Mouse (Mus musculus) NIH3T3 (cell line): Measurements from ENCODE around the gene Bhlhe41.

Experiments
- DNase-seq: peaks from one replicate; pipeline ENCODE4 v3.0.0-alpha.2; 2012; ENCODE audit warnings: low read depth

The Bhlhe41 gene

DNA sequence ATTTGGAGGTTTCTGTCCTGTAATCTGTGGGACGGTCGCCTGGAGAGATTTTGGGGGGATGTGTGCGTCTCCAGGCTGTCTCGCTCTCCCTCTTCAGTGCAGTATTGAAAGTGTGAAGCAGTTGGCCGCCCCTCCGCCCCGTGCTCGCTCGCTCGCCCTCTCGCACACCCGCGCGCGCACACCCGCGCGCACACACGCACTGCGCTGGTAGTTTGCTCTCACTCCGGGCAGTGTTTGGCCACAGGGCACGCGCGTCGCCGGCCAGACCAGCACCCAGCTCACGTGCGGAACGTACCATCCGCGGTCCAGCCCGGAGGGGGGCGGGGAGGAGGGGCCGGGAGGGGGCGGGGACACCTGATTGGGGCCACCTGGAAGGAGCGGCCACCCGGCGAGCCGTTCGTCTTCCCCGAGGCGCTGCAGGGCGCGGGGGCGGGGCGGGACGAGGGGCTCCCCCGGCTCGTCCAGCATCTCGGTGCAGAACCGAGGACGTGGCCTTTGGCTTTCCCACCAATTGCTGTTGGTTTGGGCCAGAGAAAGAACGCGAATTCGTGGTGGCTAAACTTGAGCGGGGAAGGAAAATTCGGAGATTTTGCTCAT is at the start of gene Bhlhe41:
TSS of gene Bhlhe41 (minus strand) at position 270 of the 597 bp plus-strand sequence.
- DNase-seq: peak; percentile 89

DNA sequence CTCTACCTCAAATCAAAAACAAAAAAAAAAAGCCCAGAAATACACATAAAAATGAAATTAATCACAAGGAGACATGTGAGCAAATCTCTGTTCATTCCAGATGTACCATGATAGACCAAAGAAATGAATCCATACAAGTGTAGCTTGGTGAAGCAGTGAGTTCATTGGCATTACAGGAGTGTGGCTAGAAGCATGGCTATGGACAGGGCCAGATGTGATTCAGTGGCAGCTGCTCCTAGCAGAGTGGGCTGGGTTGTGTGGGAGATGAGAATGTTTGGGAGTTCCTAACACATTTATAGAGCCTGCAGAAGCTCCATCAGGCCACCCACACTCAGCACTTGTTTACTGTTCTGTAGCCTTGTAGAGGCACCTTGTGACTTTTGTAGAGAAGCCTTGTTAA is 46.9 kb upstream of the Bhlhe41 start:
- DNase-seq: no peak

DNA sequence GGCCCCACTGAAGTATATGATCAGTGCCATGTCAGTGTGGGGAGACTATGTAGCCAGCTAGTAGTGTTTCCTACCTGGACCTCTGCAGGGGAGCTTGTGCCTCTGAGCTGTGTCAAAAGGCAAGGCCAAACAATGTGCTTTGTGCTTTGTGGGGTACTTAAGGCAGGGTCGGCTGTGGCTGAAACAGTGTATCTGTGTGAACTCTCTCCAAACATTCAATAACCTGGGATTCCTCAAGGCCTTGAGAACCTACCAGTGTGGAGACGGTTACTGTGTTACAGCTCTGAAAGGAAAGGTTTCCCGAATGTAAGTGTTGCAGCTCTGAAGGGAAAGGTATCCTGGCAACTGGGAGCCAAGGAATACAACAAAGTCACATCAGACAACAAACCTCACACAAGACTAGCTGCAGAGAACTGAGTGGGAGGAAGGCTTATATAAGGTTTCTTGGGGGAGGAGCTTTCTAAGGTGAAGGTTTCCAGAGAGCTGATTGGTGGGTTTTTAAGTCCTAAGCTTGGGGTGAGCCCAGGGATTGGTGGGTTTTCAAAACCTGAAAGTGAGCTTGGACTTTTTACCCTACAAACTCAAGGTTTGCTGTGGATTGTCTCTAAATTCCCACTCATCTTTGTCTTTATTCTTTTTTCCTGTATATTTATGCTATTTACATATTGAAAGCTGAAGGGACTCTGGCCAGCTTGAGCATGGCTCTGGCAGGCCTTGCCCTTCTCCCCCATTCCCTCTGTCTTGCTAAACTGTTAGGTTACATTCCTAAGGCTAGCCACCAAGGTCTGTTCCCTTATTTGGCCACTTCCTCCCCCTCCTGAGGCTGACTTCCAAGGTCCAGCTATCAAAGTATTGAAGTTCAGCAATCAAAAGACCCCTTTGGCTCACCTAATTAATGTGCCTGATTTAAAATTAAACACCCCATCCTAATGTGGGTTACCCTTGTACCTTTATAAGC is 45.4 kb upstream of the Bhlhe41 start:
- DNase-seq: no peak

DNA sequence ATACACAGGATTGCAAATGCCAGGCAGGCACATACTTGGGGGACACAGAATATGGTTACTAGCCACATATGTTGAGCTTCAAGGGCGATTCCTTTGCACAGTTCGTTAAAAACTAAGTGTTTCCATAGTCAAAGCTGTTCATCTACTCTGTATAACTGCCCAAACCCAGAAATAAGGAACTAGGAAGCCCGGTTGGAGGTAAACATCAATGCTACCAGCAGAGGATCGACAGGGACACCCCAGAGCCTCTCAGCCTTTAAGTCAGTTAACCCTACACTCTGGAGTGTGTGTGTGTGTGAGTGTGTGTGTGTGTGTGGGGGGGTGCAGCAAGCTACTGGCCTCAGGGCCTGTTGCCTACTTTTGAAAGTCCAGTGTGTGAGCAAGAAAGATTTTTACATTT is 44.6 kb upstream of the Bhlhe41 start:
- no peak for DNase-seq

DNA sequence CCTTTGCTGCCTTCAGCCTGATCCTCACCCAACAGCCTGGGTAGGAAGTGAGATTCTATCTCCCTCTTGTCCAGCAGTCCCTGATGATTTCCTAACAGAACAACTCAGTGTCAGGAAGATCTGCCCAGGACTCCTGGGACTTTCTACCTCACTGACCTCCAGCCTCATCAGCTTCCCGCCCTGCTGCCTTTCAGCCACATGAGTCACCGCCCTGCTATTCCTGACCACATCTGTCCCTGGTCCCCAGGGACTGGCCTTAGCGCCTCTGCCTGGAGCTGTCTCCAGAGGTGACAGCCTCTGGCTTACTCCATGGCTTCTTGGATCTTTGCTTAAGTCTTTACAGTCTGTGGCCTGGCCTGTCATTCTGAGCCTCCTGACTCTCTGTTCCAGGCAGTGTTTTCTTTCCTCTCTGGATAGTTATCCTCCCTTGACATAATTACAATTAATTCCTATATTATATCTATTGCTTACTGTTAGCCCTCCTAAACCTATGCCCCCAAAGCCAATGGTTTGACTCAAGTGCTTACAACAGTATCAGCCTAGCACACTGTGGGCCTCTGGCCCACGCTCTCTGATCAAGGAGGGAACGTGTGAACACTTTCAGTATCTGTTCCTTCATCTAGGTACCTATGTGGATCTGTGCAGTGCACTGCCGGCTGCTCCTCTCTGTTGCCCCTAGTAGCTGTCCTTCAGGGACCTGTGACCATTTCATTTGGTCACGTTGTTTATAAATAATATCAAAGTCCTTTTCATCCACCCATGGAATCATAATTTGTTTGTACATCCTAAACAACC is 40.9 kb upstream of the Bhlhe41 start:
- peak; percentile 25 for DNase-seq

DNA sequence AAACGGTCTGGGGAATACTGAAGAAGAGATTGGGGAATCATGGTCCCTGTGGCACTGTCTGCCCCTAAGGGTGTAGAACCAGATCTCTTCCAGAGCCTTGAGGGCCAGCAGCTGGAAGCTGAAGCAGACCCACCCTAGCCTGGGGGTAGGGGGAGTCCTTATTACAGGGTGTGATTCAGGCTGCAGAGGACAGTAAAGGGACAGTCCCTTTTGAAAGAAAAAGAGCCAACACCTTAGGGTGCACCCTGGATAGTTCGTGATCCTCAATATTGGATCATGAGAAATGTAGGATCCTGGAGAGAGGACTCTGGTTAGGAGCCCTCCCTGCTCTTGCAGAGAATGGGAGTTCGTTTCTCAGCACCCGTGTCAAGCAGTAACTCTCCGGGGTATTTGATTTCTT is 39.3 kb upstream of the Bhlhe41 start:
- DNase-seq: no peak

DNA sequence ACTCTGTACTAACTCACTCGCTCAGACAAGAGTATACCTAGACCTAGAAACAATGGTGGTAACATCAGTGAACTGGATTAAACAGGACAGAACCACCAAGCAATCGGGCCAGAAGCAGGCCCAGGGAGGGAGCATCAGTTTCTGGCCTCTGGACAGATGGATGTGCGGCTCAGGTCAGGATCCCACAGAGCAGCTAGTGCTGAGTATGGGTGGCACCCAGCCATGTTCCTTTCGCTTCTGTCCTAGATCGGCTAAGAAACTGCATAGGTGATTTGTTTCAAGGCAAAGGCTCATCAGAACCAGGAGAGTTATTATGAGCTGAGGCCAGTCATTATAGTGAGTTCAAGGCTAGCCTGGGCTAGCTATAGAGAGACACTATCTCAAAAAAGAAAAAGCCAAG is 38.8 kb upstream of the Bhlhe41 start:
- DNase-seq: no peak

DNA sequence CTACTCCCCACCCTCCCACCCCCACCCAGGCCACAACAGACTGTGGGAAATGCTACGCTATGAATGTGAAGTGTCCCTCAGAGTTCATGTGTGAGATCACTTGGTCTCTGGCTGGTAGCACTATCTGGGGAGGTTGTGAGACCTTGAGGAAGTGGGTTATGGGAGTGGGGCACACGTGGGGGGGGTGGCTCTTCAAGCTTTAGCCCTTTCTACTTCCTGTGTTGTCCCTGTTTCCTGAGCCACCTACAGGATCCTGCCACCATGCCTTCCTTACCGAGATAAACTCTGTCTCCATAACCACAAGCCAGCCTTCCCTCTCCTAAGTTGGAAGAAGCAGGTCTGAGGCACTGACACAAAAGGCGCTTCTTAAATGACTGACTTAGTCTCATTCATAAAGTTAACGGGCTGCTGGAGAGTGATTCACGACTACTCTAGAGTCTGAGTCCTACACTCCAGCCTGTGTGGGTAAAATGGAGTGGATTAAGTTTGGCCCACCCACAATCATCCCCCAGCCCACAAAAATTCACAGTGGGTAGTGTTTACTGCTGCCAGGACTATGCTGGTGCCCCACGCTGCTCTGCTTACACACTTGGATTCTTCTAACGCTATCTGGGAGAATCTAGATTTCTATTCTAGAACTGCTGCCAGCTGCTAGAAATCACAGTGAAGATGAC is 29.4 kb upstream of the Bhlhe41 start:
- no peak for DNase-seq

DNA sequence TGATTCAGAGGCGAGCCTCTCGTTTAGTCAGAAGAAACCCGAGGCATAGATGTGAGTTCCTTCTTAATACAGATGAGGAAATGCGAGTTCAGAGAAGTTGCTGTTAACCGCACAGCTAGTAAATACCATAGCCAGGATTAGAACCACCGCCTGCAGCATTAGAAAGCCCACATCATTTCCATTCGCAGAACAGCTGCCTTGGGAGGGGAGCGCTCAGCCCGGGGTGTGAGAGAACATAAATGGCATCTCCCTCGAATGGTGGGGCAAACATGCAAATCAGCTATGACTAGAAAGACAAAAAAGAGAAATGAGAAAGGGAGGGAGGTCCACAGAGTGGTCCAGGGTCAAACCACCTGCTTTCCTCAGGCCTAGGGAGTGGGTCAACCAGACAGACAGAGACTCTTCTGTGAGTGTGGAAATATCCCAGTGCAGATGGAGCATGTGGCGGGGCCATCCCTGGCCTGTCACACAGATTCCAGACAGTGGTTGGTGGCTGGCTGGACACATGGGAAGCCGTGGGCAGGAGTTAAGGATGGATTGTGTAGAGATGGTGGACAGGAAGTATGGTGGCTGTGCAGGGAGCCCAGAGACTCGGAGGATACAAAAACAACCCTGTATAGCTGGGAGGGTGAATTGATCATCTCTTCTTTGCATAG is 28.1 kb upstream of the Bhlhe41 start:
- DNase-seq: no peak

DNA sequence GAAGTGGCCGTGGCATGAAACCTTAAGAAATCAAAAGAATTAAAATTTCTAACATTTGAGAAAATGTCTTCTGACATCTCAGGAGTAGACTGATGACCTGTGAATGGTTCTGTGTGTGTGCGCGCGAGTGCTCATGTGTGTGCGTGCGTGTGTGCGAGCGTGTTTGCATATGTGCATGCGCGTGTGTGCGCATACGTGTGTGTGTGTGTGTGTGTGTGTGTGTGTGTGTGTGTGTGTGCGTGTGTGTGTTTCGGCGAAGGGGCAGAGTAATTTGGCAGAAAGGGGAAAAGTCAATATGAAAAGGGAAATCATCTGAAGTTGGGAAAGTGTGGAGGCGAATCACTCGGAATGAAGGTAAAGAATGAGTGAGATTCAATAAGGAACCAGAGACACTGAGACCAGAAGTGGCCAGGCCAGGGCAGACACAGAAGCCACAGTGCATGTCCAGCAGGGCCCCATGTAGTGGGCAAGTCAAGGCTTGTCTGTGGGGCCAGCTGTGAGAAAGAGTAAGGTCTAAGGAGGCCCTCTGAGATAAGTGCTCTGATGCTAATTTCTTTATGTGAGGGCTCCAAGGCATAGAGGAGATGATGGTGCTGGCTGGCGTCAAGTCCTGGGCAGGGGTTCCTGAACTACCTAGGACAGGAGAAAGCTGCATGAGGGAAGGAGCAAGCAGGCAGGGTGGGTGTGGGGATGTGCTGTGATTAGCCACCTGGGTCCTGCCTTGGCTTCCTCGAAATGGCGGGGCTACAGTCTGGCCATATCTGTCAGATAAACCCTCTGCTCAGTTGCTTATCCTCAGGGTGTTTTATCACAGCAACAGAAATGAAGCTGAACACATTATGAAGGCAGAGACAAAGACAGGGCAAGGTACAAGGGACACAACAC is 27.3 kb upstream of the Bhlhe41 start:
- no peak for DNase-seq

DNA sequence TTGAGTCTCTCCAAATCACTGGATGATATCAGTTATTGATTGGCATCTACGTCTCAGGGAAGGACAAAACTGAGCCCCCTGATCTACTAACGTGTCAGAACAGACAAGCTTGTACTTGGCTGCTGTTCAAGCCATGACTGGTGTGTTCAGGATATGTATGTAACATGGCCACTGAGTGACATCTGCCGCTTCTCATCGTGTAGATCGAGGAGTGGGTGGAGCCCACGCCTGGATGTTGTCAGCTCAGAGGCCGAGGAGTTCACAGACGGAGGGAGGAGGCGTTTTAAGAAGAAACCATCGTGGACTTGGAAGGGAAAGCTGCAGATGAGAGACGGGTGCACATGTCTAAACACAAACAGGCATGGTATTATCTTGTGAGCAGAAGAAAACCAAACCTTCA is 26.6 kb upstream of the Bhlhe41 start:
- DNase-seq: no peak

DNA sequence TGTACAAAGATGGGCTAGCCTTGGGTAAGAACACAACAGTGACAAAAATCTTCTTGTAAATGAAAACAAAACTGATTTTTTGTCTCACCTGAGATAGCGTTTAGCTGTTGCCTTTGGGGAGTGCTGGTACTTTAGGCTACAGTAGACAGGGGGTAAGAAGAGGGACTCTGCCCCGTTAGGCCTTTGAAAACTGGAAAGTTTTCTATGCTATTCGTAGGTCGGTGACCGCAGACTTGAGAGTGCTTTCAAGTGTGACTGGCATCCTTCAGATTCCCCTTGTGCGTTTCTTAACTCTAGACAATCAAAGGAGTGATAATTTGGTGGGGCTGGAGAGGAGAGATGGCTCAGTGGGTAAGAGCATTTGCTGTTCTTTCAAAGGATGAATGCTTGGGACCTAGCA is 22.4 kb upstream of the Bhlhe41 start:
- no peak for DNase-seq

DNA sequence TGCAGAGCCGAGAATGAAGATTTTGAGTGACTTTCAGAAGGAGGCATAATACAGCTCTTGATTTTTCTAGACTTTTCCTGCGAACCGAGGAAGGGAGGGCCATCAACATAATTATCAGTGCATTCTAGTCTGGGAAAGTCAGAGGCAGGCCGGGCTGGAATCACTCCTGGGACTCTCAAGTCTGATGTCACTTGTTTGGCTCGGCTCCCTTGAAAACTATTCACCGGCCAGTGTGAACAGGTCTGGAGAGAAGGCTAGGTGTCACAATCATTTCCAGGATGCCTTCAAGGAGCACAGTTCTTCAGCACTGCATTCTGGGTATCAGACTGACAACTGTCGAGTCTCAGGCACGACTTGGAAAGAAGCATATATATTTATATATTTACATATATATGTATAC is 20.9 kb upstream of the Bhlhe41 start:
- no peak for DNase-seq

DNA sequence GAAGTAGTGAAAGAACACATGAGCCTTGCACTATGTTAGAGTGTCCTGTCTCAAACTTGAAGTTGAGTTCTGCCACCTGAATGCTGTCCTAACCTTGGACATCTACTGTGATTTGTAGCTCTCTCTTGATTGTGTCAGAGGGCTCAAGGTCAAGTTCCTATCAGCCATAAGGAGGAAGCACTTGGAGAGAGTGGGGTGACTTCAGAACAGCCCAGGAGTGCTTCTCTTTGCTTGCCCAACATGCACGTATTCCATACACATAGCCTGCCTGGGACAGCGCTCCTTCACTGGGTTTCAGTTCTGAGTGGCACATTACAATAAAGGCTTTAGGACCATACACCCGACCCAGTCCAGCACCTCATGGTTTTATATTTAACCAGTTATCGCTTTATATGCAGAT is 19.7 kb upstream of the Bhlhe41 start:
- DNase-seq: no peak

DNA sequence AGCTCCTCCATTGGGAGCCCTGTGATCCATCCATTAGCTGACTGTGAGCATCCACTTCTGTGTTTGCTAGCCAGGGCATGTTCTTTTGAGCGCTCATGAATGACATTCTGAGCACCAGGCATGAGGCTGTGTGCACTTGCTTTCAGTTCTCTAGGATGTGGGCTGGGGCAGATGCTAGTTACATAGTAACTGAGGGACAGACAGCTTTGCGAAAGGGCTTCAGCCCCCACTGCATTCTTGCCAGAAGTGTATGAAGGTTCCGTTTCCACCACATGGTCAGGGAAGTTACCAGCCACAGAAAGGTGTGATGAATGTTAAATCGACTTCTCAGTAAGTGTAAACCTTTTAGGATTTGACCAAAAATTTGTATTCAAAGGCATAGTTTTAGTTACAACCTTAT is 18.3 kb upstream of the Bhlhe41 start:
- DNase-seq: no peak

DNA sequence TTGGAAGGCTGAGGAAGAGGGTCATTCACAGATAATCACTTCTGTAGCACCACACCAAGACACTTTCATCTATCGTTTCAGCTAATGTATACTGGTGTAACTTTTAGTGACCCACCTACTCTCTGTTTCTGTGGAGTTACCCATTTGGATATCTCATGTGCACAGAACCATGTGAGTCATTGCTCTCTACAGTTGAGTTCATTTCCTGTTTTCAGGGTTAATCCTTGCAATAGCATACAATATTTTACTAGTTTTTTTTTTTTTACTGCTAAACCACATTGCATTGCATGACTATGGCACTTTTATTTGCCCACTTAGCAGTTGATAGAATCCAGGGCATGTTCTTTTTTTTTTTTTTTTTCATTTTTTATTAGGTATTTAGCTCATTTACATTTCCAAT is 17.7 kb upstream of the Bhlhe41 start:
- DNase-seq: no peak

DNA sequence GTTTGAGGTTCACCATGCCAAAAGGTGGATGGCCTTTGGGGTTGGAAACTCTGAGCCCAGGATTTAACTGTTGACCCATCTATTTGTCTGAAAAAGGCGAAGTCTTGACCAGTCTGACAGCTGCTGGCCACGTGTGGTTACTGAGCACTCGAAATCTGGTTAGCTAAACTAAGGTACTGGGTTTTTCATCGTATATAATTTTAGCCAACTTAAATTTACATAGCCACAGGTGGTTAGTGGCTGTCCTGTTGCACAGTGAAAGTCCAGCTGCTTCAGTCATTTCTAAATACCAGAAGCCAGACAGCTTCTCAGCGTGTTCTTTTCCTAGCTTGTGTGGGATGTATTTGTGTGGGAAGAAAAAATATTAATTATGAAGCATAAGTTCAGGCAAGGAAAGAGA is 15.3 kb upstream of the Bhlhe41 start:
- no peak for DNase-seq

DNA sequence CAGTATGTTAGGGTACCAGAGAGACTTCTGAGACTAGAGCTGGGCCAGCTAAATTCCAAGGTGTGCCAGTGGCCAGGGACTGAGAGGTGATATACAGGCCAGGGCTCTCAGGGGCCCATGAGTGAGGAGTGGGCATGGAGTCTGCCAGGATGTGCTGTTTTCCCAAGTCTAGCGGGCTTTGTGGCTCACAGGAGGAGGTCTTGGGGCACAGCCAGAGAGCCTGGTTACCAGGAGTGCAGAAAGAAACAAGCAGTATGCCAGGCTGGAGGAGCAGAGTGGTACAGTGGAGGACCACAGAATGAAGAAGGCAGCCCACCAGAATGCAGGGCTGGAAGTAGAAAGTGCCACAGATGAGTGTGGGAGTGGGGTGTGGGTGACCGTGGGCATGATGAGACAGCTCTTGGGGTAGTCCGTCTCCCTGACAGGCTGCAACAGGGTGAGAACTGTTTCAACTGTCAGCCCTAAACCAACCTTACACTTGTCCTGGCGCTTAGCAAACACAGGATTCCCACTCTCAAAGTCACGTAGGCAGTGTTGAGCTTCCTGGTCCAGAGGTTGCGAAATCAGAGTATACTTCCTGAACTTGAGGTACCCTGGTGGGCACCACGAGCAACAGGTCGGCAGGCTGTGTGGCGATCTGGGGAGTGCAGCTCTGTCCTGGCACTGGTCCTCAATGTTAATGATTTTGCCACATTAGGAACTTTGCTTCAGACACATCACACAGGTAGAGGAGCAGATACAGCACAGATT is 11.8 kb upstream of the Bhlhe41 start:
- no peak for DNase-seq

DNA sequence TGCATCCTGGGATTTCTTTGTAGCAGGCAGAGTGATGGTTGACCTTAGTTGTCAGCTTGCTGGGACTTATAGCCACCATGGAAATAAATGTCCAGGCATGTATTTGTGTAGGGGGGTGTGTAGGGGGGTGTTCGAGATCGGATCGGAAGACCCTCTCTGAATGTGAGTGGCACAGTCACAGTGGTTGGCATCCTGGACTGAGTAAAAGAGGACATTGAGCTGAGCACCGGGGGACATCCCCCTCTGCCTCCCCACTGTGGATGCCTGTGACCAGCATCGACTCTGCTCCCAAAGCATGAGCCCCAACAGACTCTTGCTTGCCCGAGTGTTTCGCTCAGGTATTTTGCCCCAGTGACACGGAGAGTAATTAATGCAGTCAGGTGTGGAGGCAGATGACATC is 8.0 kb upstream of the Bhlhe41 start:
- DNase-seq: no peak

DNA sequence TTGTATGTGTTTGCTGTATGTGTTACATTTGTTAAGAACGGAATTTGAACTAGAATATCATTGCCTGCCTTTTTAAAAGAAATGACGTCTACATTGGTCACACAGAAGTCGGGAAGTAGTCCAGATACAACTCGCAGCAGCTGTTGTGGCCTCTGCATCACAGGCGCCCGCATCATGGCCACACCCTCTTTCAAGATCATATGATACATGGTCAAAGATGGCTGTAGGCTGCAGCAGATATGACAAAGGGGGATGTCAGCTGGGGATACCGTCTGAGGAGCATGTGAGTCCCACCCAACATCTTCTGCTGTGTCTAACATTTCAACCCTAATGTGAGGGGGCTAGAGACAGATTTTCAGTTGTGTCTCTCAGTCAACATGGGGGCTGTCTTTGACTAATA is 6.7 kb upstream of the Bhlhe41 start:
- no peak for DNase-seq
